Mouse (Mus musculus) cerebellum, adult 2 months (tissue): Measurements from ENCODE around the gene Morn1. TPM values are rescaled to one million over a fixed set of nuclear protein-coding genes. Genes with fewer than 3 reads are reported as not detected.

ENCODE experiments used
- DNase-seq, 2 experiments: peaks; one replicate each; pipeline ENCODE4 v3.0.0; 2021
- H3K27ac ChIP-seq: fragments of 200-500 bp; 2 replicates; pipeline ENCODE4 v1.5.1; 2012; ENCODE audit warnings: low read length, control low read depth, inconsistent platforms; ENCODE audit not compliant: insufficient read depth
- H3K27me3 ChIP-seq: fragments of 200-500 bp; 2 replicates; pipeline ENCODE4 v1.6.1; 2012; ENCODE audit warnings: inconsistent platforms, mild to moderate bottlenecking, low read length, moderate library complexity; ENCODE audit not compliant: control insufficient read depth, insufficient read depth
- H3K4me1 ChIP-seq: fragments of 200-500 bp; 2 replicates; pipeline ENCODE4 v1.6.1; 2011; ENCODE audit warnings: low read length; ENCODE audit not compliant: control insufficient read depth, insufficient read depth
- H3K4me3 ChIP-seq: fragments of 200-500 bp; replicated peaks from 2 replicates; pipeline ENCODE3; 2011; ENCODE audit warnings: mild to moderate bottlenecking, low read depth, low read length, control low read depth; ENCODE audit not compliant: insufficient read depth
- CTCF ChIP-seq: fragments of 200-500 bp; IDR thresholded peaks from 2 replicates; pipeline ENCODE4 v1.5.1; 2011; ENCODE audit warnings: low read depth, mild to moderate bottlenecking, control low read depth, low read length, moderate library complexity, borderline replicate concordance; ENCODE audit not compliant: insufficient read depth
- POLR2A ChIP-seq: fragments of 200-500 bp; IDR thresholded peaks from 2 replicates; pipeline ENCODE4 v1.6.1; 2011; ENCODE audit warnings: low read length, control low read depth, borderline replicate concordance; ENCODE audit not compliant: insufficient read depth
- WGBS: fragments of 180-500 bp; shearing (Covaris S2); methylation state at CpG from one replicate; pipeline ENCODE4 v1.1.7; 2018; 5-methylcytosine and 5-hydroxymethylcytosine counted together
- polyA plus RNA-seq: library from polyadenylated mRNA; depleted of rRNA; stranded (reverse); fragments of >200 nt; gene quantifications from 2 replicates; pipeline ENCODE4 v1.2.3, GENCODE M21; 2012

The Morn1 gene
- polyA plus RNA-seq, 1 experiment: 15.6 TPM

- peaks cover 16% of the 10 kb centered on the region for H3K4me1 ChIP-seq
- 84% methylated on average over 4 of the region's 4 CpGs for WGBS
- no peak for DNase-seq
- TF ChIP-seq POLR2A: no peak
- no peak for TF ChIP-seq CTCF
- no peak overlapping the region for H3K27ac ChIP-seq
- H3K4me3 ChIP-seq: no peak overlapping the region
- no peaks in the 10 kb centered on the region for H3K27me3 ChIP-seq
Measured at GRCm38 (mm10) chr4:155083553-155083952, 2.8 kb upstream of the Morn1 start.

- H3K27me3 ChIP-seq: no peaks in the 10 kb centered on the region
- TF ChIP-seq CTCF: no peak
- H3K4me1 ChIP-seq: peaks cover 13% of the 10 kb centered on the region
- H3K27ac ChIP-seq: no peak overlapping the region
- WGBS: 79% methylated on average over 7 of the region's 7 CpGs
- DNase-seq: no peak
- H3K4me3 ChIP-seq: peak overlapping the region; percentile 11
Measured at GRCm38 (mm10) chr4:155084351-155084750, 2.0 kb upstream of the Morn1 start.

GRCm38 (mm10) chr4:155085206-155086107, 920 bp upstream of the Morn1 start:
- TF ChIP-seq CTCF (no peak), POLR2A (no peak)
- no peak for DNase-seq
- 5% methylated on average over 35 of the region's 35 CpGs for WGBS
- Histone ChIP-seq H3K4me1 (peaks cover 10% of the 10 kb centered on the region), H3K27ac (no peak overlapping the region), H3K4me3 (peak overlapping the region; percentile 88), H3K27me3 (no peaks in the 10 kb centered on the region)

GRCm38 (mm10) chr4:155089241-155089640, 2.9 kb downstream of the Morn1 start:
- no peaks in the 10 kb centered on the region for H3K27me3 ChIP-seq
- H3K4me1 ChIP-seq: peaks cover 30% of the 10 kb centered on the region
- no peak for DNase-seq
- 94% methylated on average over 5 of the region's 5 CpGs for WGBS
- H3K4me3 ChIP-seq: no peak overlapping the region
- TF ChIP-seq CTCF: no peak
- no peak for TF ChIP-seq POLR2A
- H3K27ac ChIP-seq: no peak overlapping the region

GRCm38 (mm10) chr4:155090147-155090546, 3.8 kb downstream of the Morn1 start:
- TF ChIP-seq POLR2A (no peak), CTCF (no peak)
- Histone ChIP-seq H3K4me1 (peaks cover 30% of the 10 kb centered on the region), H3K27ac (no peak overlapping the region), H3K4me3 (no peak overlapping the region), H3K27me3 (no peaks in the 10 kb centered on the region)
- DNase-seq: no peak
- WGBS: 88% methylated on average over 4 of the region's 4 CpGs

GRCm38 (mm10) chr4:155090688-155091449, 4.5 kb downstream of the Morn1 start:
- TF ChIP-seq CTCF (no peak), POLR2A (no peak)

GRCm38 (mm10) chr4:155092718-155093430, 6.5 kb downstream of the Morn1 start:
- Histone ChIP-seq H3K27ac (peak overlapping the region; percentile 97), H3K4me1 (peaks cover 48% of the 10 kb centered on the region), H3K27me3 (no peaks in the 10 kb centered on the region), H3K4me3 (peak overlapping the region; percentile 3)
- 23% methylated on average over 19 of the region's 19 CpGs for WGBS
- TF ChIP-seq POLR2A: peak; percentile 36; the same call in 1 of the 2 replicates
- TF ChIP-seq CTCF: peak; percentile 23; the same call in 1 of the 2 replicates
- DNase-seq: peak; percentile 94 to 98

More at GRCm38 (mm10) chr4:155090688-155091449, 4.5 kb downstream of the Morn1 start:
- 90% methylated on average over 13 of the region's 13 CpGs for WGBS
- Histone ChIP-seq H3K27ac (peak overlapping the region; percentile 32; the same call in 1 of the 2 replicates), H3K4me3 (no peak overlapping the region), H3K27me3 (no peaks in the 10 kb centered on the region), H3K4me1 (peaks cover 32% of the 10 kb centered on the region)
- DNase-seq: no peak
